Mouse (Mus musculus): ENCODE data around the gene Amigo2. TPM values are rescaled to one million over a fixed set of nuclear protein-coding genes. Genes with fewer than 3 reads are reported as not detected.
A peak's percentile ranks its signal among the peaks of the same experiment; 100 is the strongest.
"Not testable (repeated sequence)": the region's sequence is repeated elsewhere in the genome, so short reads cannot be mapped to it uniquely, and the experiment has no call there.

Gene Amigo2
- total RNA-seq, 2 experiments from 2014 or later = 4.9 to 6.0 TPM

DNA sequence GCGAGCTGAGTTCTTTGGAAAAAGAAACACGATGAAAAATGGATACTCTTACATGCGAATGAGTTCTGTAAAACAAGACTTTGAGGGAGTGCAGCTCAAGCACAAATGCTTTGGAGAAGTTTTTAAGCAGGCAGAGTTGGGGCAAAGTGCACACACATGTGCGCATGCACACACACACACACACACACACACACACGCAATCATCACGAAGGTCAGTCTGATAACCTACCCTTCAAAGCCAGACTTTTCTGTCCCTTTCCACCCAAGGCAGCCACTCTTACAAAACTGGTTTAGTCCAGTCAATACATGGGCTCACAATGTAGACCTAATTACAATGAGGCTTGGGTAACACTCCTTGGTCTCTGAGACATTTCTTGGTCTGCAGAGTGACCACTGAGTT, 13.0 kb downstream of the Amigo2 start:
- intact Hi-C loops (cut with DNase I) = loop anchor here (2.0 kb wide), 1 partner anchor 37 kb away; no protein-coding TSS in a partner anchor
- DNase-seq = no peak

GRCm38 (mm10) chr15:97229494-97230077, 17.5 kb downstream of the Amigo2 start:
- intact Hi-C loops (cut with DNase I) = no loop called here
- no peak for DNase-seq

- intact Hi-C loops (cut with DNase I) = no loop called here
- no peak for DNase-seq
Observed at GRCm38 (mm10) chr15:97224003-97224402, 23.1 kb downstream of the Amigo2 start.

- no peak for DNase-seq
- intact Hi-C loops (cut with DNase I) = no loop called here
Observed at GRCm38 (mm10) chr15:97223431-97223830, 23.7 kb downstream of the Amigo2 start.

GRCm38 (mm10) chr15:97216843-97217242, 30.2 kb downstream of the Amigo2 start:
- DNase-seq = no peak
- intact Hi-C loops (cut with DNase I) = no loop called here

GRCm38 (mm10) chr15:97212501-97213477, 34.3 kb downstream of the Amigo2 start:
- intact Hi-C loops (cut with DNase I) = no loop called here
- DNase-seq = no peak

GRCm38 (mm10) chr15:97209754-97210153, 37.3 kb downstream of the Amigo2 start:
- DNase-seq; intact Hi-C loops (cut with DNase I): not testable (repeated sequence)

- intact Hi-C loops (cut with DNase I) = no loop called here
- no peak for DNase-seq
Observed at GRCm38 (mm10) chr15:97206506-97206905, 40.6 kb downstream of the Amigo2 start.

DNA sequence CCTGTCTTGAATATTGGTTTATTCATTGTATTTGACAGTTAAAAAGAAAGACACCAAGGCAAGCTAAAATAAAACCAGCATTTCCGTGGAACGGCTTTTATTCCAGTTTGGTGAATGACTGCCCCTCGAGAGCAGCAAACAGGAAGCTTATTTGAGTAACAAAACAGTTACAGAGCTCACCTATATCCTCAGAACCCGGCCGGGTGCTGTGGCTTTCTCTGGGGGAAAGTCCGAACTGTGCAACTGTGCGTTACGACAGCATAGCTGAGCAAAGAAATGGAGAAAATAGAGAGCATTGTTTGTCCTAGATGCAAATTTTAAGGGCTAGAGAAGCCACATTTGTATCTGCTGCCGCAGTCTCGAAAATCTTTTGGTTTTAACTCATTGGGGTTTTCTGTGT, 41.3 kb downstream of the Amigo2 start:
- intact Hi-C loops (cut with DNase I) = no loop called here
- no peak for DNase-seq

DNA sequence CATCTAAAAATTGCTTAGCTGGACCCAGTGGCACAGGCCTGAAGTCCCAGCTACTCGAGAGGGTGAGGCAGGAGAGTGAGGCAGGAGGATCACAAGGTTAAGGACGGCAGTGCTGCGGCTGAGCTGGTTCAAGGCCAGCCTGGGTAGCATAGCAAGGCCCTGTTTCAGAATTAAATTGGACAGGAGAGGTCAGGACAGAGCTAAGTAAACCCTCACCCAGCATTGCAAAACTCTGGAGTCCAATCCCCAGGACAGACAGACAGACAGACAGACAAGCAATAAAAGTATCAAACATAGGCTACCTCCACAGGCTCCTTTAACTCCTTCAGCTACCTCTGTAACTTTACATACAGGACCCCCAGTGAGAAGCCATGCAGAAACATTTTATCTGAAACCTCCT, 42.2 kb downstream of the Amigo2 start:
- no peak for DNase-seq
- intact Hi-C loops (cut with DNase I) = no loop called here

GRCm38 (mm10) chr15:97196644-97197043, 50.4 kb downstream of the Amigo2 start:
- intact Hi-C loops (cut with DNase I) = loop anchor here (1.0 to 5.0 kb wide), 3 partner anchors 38 to 468 kb away; no protein-coding TSS in a partner anchor
- DNase-seq = no peak

- intact Hi-C loops (cut with DNase I) = loop anchor here (1.0 to 5.0 kb wide), 3 partner anchors 39 to 469 kb away; no protein-coding TSS in a partner anchor
- peak in 1 of 2 experiments; percentile 26 for DNase-seq
Observed at GRCm38 (mm10) chr15:97195628-97196027, 51.5 kb downstream of the Amigo2 start.

Other genes with a start within 250 kb of the Amigo2 start
- 10 to 100 TPM; 10.1 TPM for gene Slc38a4, start 191.3 kb downstream of the Amigo2 start, total RNA-seq (2021)
- 1 to 10 TPM; 2.9 to 4.2 TPM for gene Pced1b, start 180 bp downstream of the Amigo2 start, total RNA-seq (2021)